Mouse (Mus musculus): ENCODE measurements around the gene Gpr180.
"Not testable (repeated sequence)": the region's sequence is repeated elsewhere in the genome, so short reads cannot be mapped to it uniquely, and the experiment has no call there.

Gpr180 gene

DNA sequence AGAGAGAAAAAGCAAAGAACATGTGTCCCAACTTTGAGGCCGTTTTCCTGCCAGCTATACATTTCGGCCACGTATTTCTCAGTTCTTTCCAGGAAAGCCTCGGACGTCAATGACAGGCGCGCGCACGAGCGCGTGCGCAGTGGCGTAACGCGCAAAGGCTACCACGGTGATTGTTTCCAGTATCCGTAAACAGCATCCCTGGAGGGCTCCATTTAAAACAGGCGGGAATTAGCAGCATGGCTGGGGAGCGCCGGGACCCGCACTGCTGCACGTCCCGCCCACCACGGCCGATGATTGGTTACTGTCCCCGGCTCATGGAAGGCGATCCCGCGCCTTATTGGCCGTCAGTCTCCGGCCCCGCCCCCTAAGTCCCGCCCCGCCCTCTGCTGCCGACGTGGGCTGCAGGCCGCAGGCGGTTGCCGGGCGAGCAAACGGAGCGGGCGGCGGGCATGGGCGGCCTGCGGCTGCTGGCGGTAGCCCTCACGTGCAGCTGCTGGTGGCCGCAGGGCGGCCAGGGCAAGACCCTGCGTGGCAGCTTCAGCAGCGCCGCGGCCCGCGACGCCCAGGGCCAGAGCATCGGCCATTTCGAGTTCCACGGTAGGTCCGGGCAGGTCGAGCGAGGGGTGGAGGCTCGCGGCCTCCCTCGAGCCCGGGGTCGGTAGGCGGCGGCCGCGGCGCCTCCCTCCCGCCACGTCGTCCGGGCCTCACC, at the start of gene Gpr180:
Gene Gpr180 (plus strand): TSS at position 415 of the 709 bp plus-strand sequence.
- DNase-seq (ENCODE audit: low spot score in 2 of 2), result peak; percentile 90 to 93

DNA sequence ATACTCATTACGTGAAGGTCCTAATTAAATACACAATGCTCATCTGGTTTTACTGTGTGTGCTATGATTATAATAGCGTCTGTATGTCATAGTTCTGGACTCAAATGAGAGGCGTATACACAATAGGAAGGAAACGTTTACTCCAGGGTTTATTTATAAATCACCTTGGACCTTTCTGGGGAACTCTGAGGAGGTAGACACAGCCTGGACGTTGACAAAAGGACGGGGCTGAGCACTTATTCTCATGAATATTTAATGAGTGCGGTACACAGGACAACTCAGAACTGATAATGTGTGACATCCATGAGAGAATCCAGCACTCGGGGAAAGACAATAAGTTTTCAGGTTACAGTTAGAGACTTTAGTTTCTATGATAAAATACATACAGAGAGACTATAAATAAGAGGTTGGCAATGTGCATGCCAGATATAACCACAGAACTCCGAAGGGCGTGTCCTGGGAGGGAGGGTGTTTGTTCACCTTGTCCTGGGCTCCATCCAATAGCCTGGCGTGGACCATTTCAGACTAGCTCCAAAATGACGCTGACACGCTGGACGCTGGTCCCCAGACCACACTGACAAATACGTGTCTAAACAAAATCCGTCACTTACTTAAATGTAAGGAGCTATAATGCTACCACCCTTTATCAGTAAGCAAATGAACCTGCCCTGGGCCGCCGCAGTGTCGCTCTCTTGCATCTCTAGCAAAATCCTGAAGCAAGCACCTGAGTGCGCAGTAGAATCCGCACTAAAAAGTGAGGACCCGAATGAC, 48.3 kb upstream of the Gpr180 start:
- DNase-seq (ENCODE audit: low spot score in 2 of 2), result no peak

DNA sequence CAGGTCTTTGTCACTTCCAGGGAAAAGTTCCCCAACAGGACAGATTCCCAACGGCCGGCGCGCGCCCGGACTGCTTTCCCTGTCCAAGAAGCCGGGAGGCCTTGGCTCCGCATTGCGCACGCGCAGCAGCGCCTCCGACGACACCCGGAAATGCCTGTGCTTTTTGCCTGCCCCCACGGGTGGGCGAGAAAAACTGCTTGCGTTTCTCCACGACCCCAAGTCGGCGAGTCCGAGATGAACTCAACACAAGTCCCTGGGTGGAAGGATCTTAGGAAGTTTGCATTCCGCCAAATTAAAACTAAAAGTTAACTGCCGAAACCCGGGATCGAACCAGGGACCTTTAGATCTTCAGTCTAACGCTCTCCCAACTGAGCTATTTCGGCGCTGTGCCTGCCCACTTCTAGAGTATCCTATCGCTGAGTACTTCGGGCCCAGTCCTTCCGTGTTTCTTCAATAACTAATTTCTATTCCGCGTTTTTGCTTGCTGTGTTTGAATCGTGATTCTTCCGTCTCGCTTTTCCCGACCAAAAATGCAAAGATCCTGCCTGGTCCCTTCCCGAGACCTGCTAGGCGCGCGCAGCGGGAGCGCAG, 47.6 kb upstream of the Gpr180 start:
- DNase-seq (ENCODE audit: low spot score in 2 of 2), result peak; percentile 85 to 89

DNA sequence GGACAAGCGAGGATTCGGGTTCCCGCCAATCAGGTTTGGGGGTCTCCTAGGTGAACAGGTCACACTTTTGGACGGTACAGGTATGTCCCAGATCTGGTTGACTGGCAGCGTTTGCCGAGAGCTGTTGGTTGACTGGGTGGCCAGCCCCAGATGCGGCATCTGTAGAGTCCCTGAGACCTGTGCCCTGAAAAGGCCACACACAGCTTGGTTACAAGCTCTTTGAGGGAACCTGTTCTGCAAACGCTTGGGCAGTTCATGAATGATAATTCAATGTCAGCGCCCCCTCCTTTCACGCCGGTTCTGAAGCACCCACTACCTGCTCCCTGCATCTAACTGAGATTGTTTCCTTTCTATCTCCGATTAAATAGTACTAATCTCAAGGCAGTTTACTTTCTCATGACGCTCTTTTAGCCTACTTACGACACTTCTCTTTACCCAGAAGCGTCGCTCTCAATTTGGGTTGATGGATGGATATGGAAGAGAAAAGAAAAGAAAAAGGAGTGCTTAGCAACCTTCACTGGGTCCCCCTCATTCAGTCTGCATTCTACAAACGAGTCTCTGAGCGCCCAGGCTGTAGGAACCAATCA, 47.1 kb upstream of the Gpr180 start:
- DNase-seq (ENCODE audit: low spot score in 2 of 2), result no peak

DNA sequence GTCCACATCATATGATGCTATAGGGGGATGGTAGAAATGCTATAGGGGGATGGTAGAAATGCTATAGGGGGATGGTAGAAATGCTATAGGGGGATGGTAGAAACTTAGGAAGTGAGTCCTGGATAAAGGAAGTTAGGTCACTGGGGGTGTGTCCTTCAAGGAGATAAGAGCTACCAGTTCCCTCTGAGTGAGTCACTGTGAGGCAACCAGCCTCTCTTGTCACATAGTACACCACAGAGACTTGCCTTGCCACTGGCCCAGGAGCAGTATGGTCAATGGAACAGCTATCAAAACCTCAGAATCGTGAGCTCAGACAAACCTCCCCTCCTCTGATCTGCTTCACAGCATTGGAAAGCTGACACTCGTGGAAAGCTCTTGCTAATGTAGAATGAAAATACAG, 38.7 kb upstream of the Gpr180 start:
- DNase-seq (ENCODE audit: low spot score in 2 of 2), result no peak

DNA sequence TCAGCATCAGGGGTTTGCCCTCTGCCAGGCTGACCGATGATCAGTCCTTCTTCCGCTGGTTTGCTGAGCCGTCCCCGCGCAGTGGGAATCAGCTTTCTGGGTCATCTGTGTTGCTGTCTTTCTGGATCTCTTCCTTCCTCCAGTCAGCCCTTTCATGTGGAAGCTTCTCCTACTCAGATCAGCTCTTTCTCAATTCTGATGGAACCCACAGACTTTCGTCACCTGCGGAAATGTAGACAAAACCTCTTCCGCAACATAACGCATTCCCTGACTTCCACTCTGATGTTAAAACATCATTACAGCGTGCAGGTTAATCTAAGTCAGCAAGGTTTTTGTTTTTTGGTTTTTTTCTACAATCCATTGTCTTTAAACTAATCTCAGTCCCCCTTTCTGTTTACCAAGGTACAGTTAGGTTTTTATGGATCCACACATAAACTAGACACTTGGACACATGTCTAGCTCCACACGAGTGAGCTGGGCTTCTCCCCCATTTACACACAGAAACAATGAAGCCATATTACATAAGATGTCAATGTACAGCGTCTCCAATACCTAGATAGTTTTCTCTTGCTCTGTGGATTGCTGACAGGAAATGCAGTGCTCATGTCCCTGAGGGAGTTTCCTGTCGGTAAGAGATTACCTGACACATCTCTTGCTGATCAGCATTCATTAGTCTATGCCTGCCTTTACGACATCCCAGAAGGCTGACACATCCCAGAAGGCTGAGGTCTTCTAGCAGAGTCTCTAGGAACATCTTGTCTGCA, 35.5 kb upstream of the Gpr180 start:
- no peak for DNase-seq (ENCODE audit: low spot score in 2 of 2)

DNA sequence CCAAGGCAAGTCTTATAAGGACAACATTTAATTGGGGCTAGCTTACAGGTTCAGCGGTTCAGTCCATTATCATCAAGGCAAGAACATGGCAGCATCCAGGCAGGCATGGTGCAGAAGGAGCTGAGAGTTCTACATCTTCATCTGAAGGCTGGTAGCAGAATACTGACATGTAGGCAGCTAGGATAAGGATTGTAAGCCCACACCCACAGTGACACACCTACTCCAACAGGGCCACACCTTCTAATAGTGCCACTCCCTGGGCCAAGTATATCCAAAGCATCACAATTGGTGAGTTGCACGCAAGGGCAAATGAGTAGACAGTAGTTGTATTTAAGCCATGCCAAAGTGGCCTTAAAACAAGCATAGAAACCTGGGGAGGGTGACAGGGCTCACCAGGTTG, 29.5 kb upstream of the Gpr180 start:
- not testable (repeated sequence) for DNase-seq (ENCODE audit: low spot score in 2 of 2)

DNA sequence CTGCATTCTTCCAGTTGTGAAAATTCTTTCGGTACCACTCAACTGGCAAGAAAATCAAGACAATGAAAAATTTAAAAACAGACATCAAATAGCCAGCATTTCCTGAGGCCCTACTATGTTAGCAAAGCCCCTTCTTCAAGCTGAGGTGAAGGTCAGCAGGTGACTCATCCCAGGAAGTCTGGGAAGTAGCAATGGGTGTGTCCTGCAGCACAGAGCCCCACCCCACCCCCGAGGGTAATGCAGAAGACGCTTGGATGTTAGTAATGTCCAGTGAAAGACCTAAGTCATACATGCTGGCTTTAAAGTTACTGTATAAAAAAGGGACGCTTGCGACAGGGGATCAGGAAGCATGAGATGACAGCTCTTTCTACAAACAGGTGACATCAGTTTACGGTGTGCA, 23.8 kb upstream of the Gpr180 start:
- no peak for DNase-seq (ENCODE audit: low spot score in 2 of 2)

DNA sequence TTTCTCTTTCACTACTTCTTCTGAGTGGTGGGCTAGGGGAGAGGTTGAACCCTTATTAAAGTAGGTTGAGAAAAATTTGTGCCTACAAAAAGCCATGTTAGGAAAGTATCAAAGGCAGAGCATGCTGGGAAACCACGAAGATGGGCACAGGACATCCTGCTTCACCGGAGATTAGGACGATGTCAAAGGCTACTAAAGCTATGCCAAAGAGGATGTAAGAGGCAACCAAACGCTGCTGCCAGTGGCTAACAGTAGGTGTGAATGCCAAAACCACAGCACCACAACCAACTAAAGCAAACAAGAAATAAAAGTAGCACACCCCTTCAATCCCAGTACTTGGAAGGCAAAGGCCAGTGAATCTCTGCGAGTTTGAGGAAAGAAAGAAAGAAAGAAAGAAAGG, 12.8 kb upstream of the Gpr180 start:
- no peak for DNase-seq (ENCODE audit: low spot score in 2 of 2)

DNA sequence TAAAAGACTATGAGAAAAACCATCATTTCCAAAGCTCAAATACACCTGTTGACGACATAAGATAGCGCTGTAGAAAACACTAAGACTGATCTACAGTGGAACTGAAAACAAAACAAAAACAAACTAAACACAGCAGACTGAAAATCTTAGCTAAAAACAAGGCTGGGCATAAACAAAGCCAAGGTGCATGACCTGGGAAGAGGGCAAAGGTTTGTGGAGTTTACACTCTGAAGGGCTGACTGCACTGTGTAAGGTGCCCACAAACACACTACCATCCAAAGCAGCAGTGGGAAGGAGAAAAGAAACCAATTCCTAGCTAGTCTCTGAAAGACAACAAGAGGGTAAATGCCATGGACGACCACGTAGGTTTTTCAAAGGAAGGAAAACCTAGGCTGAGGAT, 12.2 kb upstream of the Gpr180 start:
- DNase-seq (ENCODE audit: low spot score in 2 of 2), result no peak

DNA sequence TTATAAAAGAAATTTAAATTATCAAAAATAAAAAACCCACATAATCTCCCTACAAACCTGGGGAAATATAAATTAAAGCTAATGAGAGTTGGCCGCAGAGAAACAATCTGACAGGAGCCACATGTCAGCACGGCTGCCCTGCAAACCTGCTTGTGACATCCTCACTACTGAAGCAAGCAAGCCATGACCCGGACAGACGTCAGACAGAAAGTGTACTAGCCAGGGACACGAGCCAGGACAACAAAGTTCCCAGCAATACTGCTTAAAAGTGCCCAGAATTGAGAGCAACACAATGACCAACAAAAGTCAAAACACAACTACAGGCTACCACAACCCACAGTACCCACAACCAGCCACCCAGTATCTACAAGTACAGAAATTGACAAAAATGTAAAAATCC, 10.7 kb upstream of the Gpr180 start:
- no peak for DNase-seq (ENCODE audit: low spot score in 2 of 2)

DNA sequence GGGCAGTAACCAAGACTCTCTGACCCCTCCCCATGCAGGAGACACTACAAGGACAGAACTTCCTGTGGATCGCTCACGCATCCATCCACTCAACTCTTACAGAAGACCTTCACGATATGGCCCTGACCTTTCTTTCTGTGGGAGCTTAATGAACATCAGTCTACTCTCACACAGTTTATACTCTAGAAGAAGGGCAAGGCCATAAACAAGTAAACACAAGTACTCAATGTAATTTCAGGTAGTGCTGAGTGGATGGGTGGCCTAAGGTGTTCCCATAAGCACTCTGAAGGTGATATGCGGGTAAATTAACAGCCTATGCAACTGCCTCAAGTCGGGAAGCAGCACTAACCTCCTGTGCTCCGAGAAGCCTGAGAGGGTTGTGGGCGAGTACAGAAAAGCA, 5.5 kb upstream of the Gpr180 start:
- no peak for DNase-seq (ENCODE audit: low spot score in 2 of 2)

DNA sequence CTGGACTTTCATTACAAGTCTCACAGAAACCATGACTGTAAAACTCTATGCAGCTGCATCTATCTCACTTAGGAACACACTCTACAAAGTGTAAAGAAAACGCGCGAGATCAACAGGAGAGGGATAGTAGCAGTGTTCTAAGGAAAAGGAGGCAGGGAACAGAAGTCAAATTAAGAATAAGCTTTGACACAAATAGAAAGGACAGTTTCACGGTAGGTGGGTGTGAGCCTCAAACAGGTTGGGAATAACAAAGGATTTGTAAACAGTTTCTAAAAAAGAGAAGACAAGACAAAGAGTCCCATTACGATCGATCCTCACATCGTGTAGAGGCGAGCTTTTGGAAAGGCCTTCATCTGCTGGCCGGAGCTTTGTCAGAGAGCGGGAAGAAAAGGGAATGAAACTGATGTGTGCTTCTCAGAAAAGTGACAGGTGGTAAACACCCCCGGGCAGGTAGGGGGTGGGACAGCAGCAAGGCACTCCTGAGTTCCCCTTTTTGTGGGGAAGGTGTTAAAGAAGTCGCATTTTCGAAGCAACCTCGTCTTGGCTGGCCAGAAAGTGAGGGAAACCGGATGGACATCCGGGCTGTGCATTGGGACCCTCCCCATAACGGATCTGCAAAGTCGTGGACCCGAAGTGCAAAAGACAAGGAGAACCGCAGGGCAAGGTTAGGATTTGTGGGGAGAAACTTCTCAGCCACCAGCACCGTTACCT, 4.9 kb upstream of the Gpr180 start:
- no peak for DNase-seq (ENCODE audit: low spot score in 2 of 2)

DNA sequence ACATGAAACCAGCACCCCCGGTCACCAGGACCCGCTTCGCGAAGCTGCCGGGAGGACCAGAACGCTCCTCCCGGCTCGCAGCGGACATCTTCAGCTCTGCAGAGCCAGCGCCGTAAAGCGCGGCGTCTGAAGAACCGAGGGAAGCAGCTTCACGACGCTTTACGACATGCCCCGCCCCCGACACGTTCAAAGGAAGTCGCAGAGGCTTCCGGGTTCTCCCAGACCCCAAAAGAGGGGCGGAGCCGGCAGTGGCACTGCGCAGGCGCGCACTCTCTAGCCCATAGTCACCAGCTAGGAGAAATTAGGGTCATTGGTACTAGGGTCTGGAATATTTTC, 4.3 kb upstream of the Gpr180 start, which contains the start of gene Tgds:
Gene Tgds (minus strand): TSS at position 114 of the 336 bp plus-strand sequence.
- peak; percentile 97 to 98 for DNase-seq (ENCODE audit: low spot score in 2 of 2)

DNA sequence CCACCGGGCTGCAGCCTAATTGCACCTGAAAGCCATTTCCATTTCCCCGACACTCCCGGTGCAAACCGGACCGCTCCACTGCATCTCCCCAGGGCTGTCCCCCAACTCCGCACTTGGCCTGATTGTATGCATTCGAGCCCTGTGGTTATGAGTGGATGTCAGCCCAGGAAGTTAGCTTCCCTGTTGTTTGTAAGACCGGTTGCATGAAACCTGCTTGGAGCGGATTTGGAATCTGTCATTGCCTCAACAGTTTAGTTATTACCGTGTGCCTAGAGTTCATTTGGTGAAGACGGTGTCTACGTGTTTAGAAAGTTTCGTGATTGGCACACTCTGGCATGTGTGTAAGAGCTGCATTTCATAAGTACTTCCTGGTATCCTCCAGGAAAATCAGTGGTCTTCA, 529 bp downstream of the Gpr180 start:
- peak in 1 of 2 experiments; percentile 11 for DNase-seq (ENCODE audit: low spot score in 2 of 2)

DNA sequence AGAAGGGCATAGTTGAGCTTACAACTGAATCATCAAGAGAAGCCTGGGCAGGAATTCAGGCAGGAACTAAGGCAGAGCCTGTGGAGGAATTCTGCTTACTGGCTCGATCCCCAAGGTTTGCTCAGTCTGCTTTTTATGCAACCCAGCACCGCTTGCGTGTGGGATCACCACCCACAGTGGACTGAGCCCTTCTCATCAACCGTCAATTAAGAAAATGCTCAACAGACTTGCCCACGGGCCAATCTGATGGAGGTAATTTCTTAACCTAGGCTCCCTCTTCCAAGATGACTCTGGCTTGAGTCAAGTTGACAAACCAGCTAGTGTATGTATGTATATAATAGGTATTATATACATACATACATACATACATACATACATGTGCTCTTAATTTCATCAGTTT, 5.3 kb downstream of the Gpr180 start:
- DNase-seq (ENCODE audit: low spot score in 2 of 2), result no peak

DNA sequence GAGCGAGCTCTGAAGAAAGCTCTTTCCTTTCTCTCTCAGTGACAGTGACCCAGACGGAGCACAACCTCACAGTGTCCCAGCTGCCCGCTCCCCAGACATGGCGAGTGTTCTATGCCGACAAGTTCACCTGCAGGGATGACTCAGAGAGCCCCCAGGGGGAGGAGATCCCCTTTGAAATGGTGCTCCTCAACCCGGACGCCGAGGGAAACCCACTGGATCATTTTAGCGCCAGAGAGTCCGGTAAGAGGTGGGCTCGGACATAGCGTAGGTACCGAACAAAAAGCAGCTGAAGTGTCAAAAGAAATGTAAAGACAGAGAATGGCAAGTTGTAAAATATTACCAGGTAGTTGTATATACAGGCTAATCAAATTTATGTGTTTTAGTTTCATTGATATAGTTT, 11.1 kb downstream of the Gpr180 start:
- no peak for DNase-seq (ENCODE audit: low spot score in 2 of 2)

DNA sequence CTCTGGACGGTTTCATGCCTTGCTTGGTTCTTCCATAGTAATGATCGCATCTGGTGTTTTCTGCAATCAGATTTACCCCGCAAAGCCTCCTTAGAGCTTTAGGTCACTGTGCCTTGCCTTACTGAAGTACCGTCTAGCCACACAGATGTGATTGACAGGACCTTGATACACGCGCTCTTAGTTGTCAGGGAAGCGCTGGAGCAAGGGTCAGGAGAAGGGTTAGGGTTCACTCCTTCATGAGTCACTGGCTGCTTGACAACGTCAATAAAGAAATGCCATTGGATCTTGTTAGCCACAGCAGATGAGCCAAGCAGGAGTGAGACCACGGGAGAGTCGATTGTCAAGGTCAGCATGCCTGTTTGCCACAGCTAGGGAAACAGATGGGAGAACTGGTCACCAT, 11.6 kb downstream of the Gpr180 start:
- no peak for DNase-seq (ENCODE audit: low spot score in 2 of 2)

DNA sequence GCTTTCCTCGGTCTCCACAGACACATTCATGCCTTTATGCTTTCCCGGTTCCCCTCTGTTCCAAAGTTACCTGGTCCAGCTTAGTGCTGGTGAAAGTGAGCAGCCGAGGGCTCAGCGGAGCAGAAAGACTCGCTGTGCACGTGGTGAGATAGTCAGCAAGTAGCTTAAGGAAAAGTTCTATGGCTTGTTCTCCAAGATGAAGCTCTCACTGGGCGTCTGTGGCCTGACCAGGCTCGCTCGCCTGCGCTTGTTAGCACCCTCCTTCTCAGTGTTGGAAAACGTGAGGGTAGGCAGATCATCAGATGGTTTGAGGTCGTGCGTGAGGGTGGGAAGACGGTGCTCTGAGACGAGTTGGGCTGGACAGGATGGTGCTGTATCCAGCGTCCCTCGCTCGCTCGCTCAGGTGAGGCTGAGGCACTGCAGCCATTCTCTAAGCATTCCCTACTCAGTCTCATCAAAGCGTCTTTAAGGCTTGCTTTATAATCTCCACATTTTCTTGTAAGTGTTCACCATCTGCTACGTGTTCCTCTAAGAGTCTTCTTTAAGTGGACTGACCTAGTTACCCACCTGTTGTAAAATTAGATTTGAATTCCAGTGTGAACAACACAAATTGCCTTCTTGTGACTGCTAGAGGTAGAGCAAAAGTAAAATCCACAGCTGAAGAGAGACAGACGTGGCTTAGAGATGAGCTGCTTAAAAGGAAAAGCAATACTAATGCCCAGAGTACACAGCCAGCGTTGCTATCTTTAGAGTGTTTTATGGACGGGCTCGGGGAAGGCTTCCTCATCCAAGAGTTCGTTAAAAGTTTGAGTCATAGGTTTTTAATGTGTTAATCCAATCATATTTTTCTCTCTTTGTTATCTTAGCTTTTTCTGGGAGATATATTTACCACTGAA, 13.9 kb downstream of the Gpr180 start:
- no peak for DNase-seq (ENCODE audit: low spot score in 2 of 2)

DNA sequence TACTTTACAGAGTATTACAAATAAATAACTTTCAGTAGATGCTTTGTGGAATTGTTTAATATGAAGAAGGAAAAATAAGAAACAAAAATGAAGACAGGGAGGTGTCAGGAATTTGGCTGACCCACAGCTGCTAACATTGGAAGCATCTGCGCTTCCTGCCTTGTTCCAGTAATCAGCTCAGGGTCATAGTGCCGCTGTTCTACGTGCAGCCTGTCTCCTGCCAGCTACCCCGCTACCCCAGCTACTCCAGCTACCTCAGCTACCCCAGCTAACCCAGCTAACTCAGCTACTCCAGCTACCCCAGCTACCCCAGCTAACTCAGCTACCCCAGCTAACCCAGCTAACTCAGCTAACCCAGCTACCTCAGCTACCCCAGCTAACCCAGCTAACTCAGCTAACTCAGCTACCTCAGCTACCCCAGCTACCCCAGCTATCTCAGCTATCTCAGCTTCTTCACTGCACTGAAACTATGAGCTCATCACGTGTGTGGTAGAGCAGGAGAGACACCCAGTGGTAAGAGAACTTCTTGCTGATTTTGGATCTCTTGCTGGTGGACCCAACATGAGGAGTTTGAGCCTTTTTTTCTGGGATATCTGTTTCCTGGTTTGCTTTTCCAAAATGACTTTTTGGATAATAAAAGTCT, 14.8 kb downstream of the Gpr180 start:
- no peak for DNase-seq (ENCODE audit: low spot score in 2 of 2)
